Mouse (Mus musculus): Measurements from ENCODE around the gene Gm16223. TPM values are rescaled to one million over a fixed set of nuclear protein-coding genes. Genes with fewer than 3 reads are reported as not detected.

Gm16223 gene
- polyA plus RNA-seq (2015; fragmentation: Nextera tagmentation; extraction: Ambion mirVana), result not detected in 2 replicates

- no peak within 1 kb of the TSS for H3K4me2 ChIP-seq (ENCODE audit: low read depth, low read length)
- no peak for ATAC-seq (replicated peaks; ENCODE audit: extremely low read depth, insufficient read depth, low FRiP score)
- H3K36me3 ChIP-seq (ENCODE audit: control insufficient read depth, insufficient read depth), result no peaks in the 10 kb centered on the region
- H3K27ac ChIP-seq (ENCODE audit: low read length), result no peak within 1 kb of the TSS
- no peaks in the 10 kb centered on the region for H3K27me3 ChIP-seq (ENCODE audit: control insufficient read depth, insufficient read depth, low read length)
- H3K9ac ChIP-seq (ENCODE audit: low read length), result no peak within 1 kb of the TSS
- no peaks in the 10 kb centered on the region for H3K9me3 ChIP-seq (replicated peaks; ENCODE audit: control insufficient read depth, low read length)
- no peak within 1 kb of the TSS for H3K4me3 ChIP-seq (ENCODE audit: low read length)
- no peaks in the 10 kb centered on the region for H3K4me1 ChIP-seq (ENCODE audit: control insufficient read depth, insufficient read depth, low read length)
- WGBS, result 77% methylated on average over 10 of the region's 10 CpGs
Observed at GRCm38 (mm10) chr5:42067476-42068187, at the start of gene Gm16223. Gene Gm16223, plus strand, starts transcription at chr5:42067960.

GRCm38 (mm10) chr5:42022029-42022428, 45.7 kb upstream of the Gm16223 start:
- WGBS, result 58% methylated on average over 3 of the region's 3 CpGs
- no peak overlapping the region for H3K9ac ChIP-seq (ENCODE audit: low read length)
- H3K4me2 ChIP-seq (ENCODE audit: low read depth, low read length), result no peak overlapping the region
- H3K27ac ChIP-seq (ENCODE audit: low read length), result no peak overlapping the region
- no peak for ATAC-seq (replicated peaks; ENCODE audit: extremely low read depth, insufficient read depth, low FRiP score)
- no peaks in the 10 kb centered on the region for H3K27me3 ChIP-seq (ENCODE audit: control insufficient read depth, insufficient read depth, low read length)
- no peaks in the 10 kb centered on the region for H3K9me3 ChIP-seq (replicated peaks; ENCODE audit: control insufficient read depth, low read length)
- no peaks in the 10 kb centered on the region for H3K36me3 ChIP-seq (ENCODE audit: control insufficient read depth, insufficient read depth)
- no peak overlapping the region for H3K4me3 ChIP-seq (ENCODE audit: low read length)
- no peaks in the 10 kb centered on the region for H3K4me1 ChIP-seq (ENCODE audit: control insufficient read depth, insufficient read depth, low read length)

- Histone ChIP-seq H3K27ac (ENCODE audit: low read length) (no peak overlapping the region), H3K4me3 (ENCODE audit: low read length) (no peak overlapping the region), H3K36me3 (ENCODE audit: control insufficient read depth, insufficient read depth) (no peaks in the 10 kb centered on the region), H3K4me2 (ENCODE audit: low read depth, low read length) (no peak overlapping the region), H3K27me3 (ENCODE audit: control insufficient read depth, insufficient read depth, low read length) (no peaks in the 10 kb centered on the region), H3K4me1 (ENCODE audit: control insufficient read depth, insufficient read depth, low read length) (no peaks in the 10 kb centered on the region), H3K9me3 (replicated peaks; ENCODE audit: control insufficient read depth, low read length) (no peaks in the 10 kb centered on the region), H3K9ac (ENCODE audit: low read length) (no peak overlapping the region)
- ATAC-seq (replicated peaks; ENCODE audit: extremely low read depth, insufficient read depth, low FRiP score), result no peak
- WGBS, result 56% methylated on average over 1 of the region's 1 CpGs
Observed at GRCm38 (mm10) chr5:42023521-42023920, 44.2 kb upstream of the Gm16223 start.

GRCm38 (mm10) chr5:42036388-42037082, 31.2 kb upstream of the Gm16223 start:
- no peaks in the 10 kb centered on the region for H3K9me3 ChIP-seq (replicated peaks; ENCODE audit: control insufficient read depth, low read length)
- no peaks in the 10 kb centered on the region for H3K27me3 ChIP-seq (ENCODE audit: control insufficient read depth, insufficient read depth, low read length)
- H3K4me3 ChIP-seq (ENCODE audit: low read length), result no peak overlapping the region
- H3K27ac ChIP-seq (ENCODE audit: low read length), result no peak overlapping the region
- H3K4me1 ChIP-seq (ENCODE audit: control insufficient read depth, insufficient read depth, low read length), result no peaks in the 10 kb centered on the region
- no peaks in the 10 kb centered on the region for H3K36me3 ChIP-seq (ENCODE audit: control insufficient read depth, insufficient read depth)
- no peak for ATAC-seq (replicated peaks; ENCODE audit: extremely low read depth, insufficient read depth, low FRiP score)
- no peak overlapping the region for H3K9ac ChIP-seq (ENCODE audit: low read length)
- H3K4me2 ChIP-seq (ENCODE audit: low read depth, low read length), result no peak overlapping the region
- WGBS, result 46% methylated on average over 15 of the region's 15 CpGs

GRCm38 (mm10) chr5:42054636-42055035, 13.1 kb upstream of the Gm16223 start:
- Histone ChIP-seq H3K4me1 (ENCODE audit: control insufficient read depth, insufficient read depth, low read length) (no peaks in the 10 kb centered on the region), H3K27ac (ENCODE audit: low read length) (no peak overlapping the region), H3K9ac (ENCODE audit: low read length) (no peak overlapping the region), H3K27me3 (ENCODE audit: control insufficient read depth, insufficient read depth, low read length) (no peaks in the 10 kb centered on the region), H3K4me3 (ENCODE audit: low read length) (no peak overlapping the region), H3K9me3 (replicated peaks; ENCODE audit: control insufficient read depth, low read length) (no peaks in the 10 kb centered on the region), H3K36me3 (ENCODE audit: control insufficient read depth, insufficient read depth) (no peaks in the 10 kb centered on the region), H3K4me2 (ENCODE audit: low read depth, low read length) (no peak overlapping the region)
- ATAC-seq (replicated peaks; ENCODE audit: extremely low read depth, insufficient read depth, low FRiP score), result no peak
- 80% methylated on average over 4 of the region's 4 CpGs for WGBS

GRCm38 (mm10) chr5:42055151-42055550, 12.6 kb upstream of the Gm16223 start:
- no peak overlapping the region for H3K27ac ChIP-seq (ENCODE audit: low read length)
- no peaks in the 10 kb centered on the region for H3K27me3 ChIP-seq (ENCODE audit: control insufficient read depth, insufficient read depth, low read length)
- WGBS, result 77% methylated on average over 5 of the region's 5 CpGs
- H3K4me3 ChIP-seq (ENCODE audit: low read length), result no peak overlapping the region
- no peaks in the 10 kb centered on the region for H3K36me3 ChIP-seq (ENCODE audit: control insufficient read depth, insufficient read depth)
- H3K4me2 ChIP-seq (ENCODE audit: low read depth, low read length), result no peak overlapping the region
- ATAC-seq (replicated peaks; ENCODE audit: extremely low read depth, insufficient read depth, low FRiP score), result no peak
- no peak overlapping the region for H3K9ac ChIP-seq (ENCODE audit: low read length)
- H3K9me3 ChIP-seq (replicated peaks; ENCODE audit: control insufficient read depth, low read length), result no peaks in the 10 kb centered on the region
- H3K4me1 ChIP-seq (ENCODE audit: control insufficient read depth, insufficient read depth, low read length), result no peaks in the 10 kb centered on the region

GRCm38 (mm10) chr5:42065090-42065489, 2.7 kb upstream of the Gm16223 start:
- 43% methylated on average over 2 of the region's 2 CpGs for WGBS
- H3K36me3 ChIP-seq (ENCODE audit: control insufficient read depth, insufficient read depth), result no peaks in the 10 kb centered on the region

GRCm38 (mm10) chr5:42067075-42067474, 685 bp upstream of the Gm16223 start:
- Histone ChIP-seq H3K9me3 (replicated peaks; ENCODE audit: control insufficient read depth, low read length) (no peaks in the 10 kb centered on the region), H3K4me2 (ENCODE audit: low read depth, low read length) (no peak overlapping the region), H3K27me3 (ENCODE audit: control insufficient read depth, insufficient read depth, low read length) (no peaks in the 10 kb centered on the region), H3K4me3 (ENCODE audit: low read length) (no peak overlapping the region), H3K27ac (ENCODE audit: low read length) (no peak overlapping the region), H3K4me1 (ENCODE audit: control insufficient read depth, insufficient read depth, low read length) (no peaks in the 10 kb centered on the region), H3K36me3 (ENCODE audit: control insufficient read depth, insufficient read depth) (no peaks in the 10 kb centered on the region), H3K9ac (ENCODE audit: low read length) (no peak overlapping the region)
- ATAC-seq (replicated peaks; ENCODE audit: extremely low read depth, insufficient read depth, low FRiP score), result no peak
- WGBS, result 69% methylated on average over 3 of the region's 3 CpGs

More at GRCm38 (mm10) chr5:42065090-42065489, 2.7 kb upstream of the Gm16223 start:
- Histone ChIP-seq H3K27ac (ENCODE audit: low read length) (no peak overlapping the region), H3K4me3 (ENCODE audit: low read length) (no peak overlapping the region), H3K4me1 (ENCODE audit: control insufficient read depth, insufficient read depth, low read length) (no peaks in the 10 kb centered on the region), H3K4me2 (ENCODE audit: low read depth, low read length) (no peak overlapping the region), H3K9ac (ENCODE audit: low read length) (no peak overlapping the region), H3K9me3 (replicated peaks; ENCODE audit: control insufficient read depth, low read length) (no peaks in the 10 kb centered on the region), H3K27me3 (ENCODE audit: control insufficient read depth, insufficient read depth, low read length) (no peaks in the 10 kb centered on the region)
- ATAC-seq (replicated peaks; ENCODE audit: extremely low read depth, insufficient read depth, low FRiP score), result no peak

- Histone ChIP-seq H3K9ac (ENCODE audit: low read length) (no peak overlapping the region), H3K4me2 (ENCODE audit: low read depth, low read length) (no peak overlapping the region), H3K27me3 (ENCODE audit: control insufficient read depth, insufficient read depth, low read length) (no peaks in the 10 kb centered on the region), H3K36me3 (ENCODE audit: control insufficient read depth, insufficient read depth) (no peaks in the 10 kb centered on the region), H3K4me3 (ENCODE audit: low read length) (no peak overlapping the region), H3K27ac (ENCODE audit: low read length) (no peak overlapping the region), H3K9me3 (replicated peaks; ENCODE audit: control insufficient read depth, low read length) (no peaks in the 10 kb centered on the region), H3K4me1 (ENCODE audit: control insufficient read depth, insufficient read depth, low read length) (no peaks in the 10 kb centered on the region)
- 58% methylated on average over 1 of the region's 1 CpGs for WGBS
- ATAC-seq (replicated peaks; ENCODE audit: extremely low read depth, insufficient read depth, low FRiP score), result no peak
Observed at GRCm38 (mm10) chr5:42068188-42068579, 424 bp downstream of the Gm16223 start.
